Mouse (Mus musculus): Measurements from ENCODE around the gene Nabp2. TPM values are rescaled to one million over a fixed set of nuclear protein-coding genes. Genes with fewer than 3 reads are reported as not detected.

Nabp2 gene
- total RNA-seq, 2 experiments from 2014 or later = 59.1 to 79.3 TPM

- no peak for ATAC-seq (ENCODE audit: poor library complexity, severe bottlenecking)
Observed at GRCm38 (mm10) chr10:128390366-128390765, 20.9 kb downstream of the Nabp2 start.

DNA sequence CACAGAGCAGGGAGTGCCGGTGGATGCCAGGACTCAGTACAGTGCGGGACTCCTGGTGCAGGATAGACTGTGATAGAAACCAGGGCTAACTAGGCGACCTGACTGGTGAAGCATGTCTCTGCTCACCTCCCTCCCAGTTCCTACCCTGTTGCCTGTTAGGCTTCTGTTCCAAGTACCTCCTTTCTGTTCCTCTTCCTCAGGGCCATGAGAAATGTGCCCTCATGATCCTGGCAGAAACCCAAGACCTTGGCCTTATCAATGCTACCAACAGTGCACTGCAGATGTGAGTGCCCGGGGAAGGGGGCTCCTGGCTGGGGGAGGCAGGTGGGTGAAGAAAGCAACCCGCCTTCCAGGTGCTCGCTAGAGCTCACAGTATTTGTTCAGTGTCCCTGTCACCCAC, 21.7 kb downstream of the Nabp2 start:
- peak; percentile 37; the same call in 1 of the 2 replicates for ATAC-seq (ENCODE audit: poor library complexity, severe bottlenecking)

GRCm38 (mm10) chr10:128388941-128389340, 22.4 kb downstream of the Nabp2 start:
- no peak for ATAC-seq (ENCODE audit: poor library complexity, severe bottlenecking)

GRCm38 (mm10) chr10:128385902-128386301, 25.4 kb downstream of the Nabp2 start:
- no peak for ATAC-seq (ENCODE audit: poor library complexity, severe bottlenecking)

GRCm38 (mm10) chr10:128382482-128382881, 28.8 kb downstream of the Nabp2 start:
- no peak for ATAC-seq (ENCODE audit: poor library complexity, severe bottlenecking)

DNA sequence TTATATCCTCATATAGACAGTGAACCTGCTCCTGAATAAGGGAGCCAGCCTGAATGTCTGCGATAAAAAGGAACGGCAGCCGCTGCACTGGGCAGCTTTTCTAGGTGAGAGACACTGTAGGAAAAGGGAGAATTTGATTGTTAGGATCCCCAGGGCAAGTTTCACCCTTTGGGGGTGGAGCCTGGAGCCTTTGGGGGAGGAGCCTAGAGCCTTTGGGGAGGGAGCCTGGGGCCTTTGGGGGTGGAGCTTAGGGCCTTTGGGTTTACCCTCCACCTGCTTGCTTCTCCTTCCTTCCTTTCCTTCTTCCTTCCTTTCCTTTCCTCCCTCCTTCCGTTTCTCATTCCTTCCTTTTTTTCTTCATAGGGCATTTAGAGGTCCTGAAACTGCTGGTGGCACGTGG, 30.7 kb downstream of the Nabp2 start:
- ATAC-seq (ENCODE audit: poor library complexity, severe bottlenecking) = no peak

GRCm38 (mm10) chr10:128379260-128379659, 32.0 kb downstream of the Nabp2 start:
- ATAC-seq (ENCODE audit: poor library complexity, severe bottlenecking) = no peak

GRCm38 (mm10) chr10:128378462-128378861, 32.8 kb downstream of the Nabp2 start:
- no peak for ATAC-seq (ENCODE audit: poor library complexity, severe bottlenecking)

- no peak for ATAC-seq (ENCODE audit: poor library complexity, severe bottlenecking)
Observed at GRCm38 (mm10) chr10:128377940-128378448, 33.3 kb downstream of the Nabp2 start.

- ATAC-seq (ENCODE audit: poor library complexity, severe bottlenecking) = no peak; the same call in 1 of the 2 replicates
Observed at GRCm38 (mm10) chr10:128377222-128377939, 33.9 kb downstream of the Nabp2 start.

DNA sequence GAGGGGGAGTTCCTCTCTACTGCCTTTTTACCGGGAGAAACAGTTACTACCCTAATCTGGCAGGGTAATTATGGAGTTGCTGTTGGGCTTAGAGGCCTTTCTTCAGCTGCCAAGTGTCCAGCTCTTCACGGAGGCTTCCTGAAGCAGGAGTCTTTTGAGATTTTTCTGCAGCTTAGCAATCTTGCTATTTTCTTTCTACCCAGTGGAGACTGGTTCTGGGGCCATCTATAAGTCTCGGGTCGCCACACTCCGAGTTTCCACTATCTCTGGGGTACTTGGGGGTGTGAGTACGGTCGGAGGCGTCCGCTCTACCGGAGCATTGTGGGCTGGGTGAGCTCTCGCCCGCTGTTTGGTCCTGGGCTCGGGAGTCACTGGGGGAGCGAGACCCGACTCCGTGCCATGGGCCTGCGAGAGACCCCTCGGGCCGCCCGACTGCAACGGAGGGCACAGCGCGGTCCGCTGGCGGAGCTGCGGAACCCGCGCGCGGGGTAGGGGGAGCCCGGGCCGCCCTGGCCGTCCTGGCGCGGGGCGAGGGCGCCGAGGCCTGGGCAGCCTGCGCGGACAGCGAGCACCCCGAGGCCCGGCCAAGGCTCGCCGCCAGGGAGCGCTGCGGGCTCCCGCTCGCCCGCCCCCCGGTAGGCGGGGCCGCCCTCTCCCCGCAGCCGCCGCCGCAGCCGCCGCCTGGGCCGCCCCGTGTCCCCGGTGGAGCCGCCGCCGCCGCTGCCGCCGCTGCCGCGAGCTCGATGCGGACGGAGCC, 34.7 kb downstream of the Nabp2 start, which contains the start of gene Ankrd52:
Ankrd52 (plus strand) TSS at position 661 of the 757 bp plus-strand sequence.
- ATAC-seq (ENCODE audit: poor library complexity, severe bottlenecking) = peak; percentile 78

- no peak for ATAC-seq (ENCODE audit: poor library complexity, severe bottlenecking)
Observed at GRCm38 (mm10) chr10:128376099-128376454, 35.2 kb downstream of the Nabp2 start.

DNA sequence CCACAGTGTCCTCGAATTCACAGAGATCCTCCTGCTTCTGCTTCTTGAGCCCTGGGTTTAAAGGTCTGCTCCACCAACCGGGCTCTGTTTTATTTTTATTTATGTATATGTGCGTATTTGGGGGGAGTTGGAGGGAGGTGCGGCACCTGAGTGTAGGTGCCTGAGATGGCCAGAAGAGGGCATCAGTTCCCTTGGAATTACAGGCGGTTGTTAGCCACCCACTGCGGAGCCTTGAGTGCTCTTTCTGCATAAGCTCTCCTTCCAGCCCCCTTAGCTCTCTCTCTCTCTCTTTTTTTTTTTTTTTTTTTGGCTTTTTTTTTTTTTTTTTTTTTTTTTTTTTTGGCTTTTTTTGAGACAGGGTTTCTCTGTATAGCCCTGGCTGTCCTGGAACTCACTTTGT, 36.9 kb downstream of the Nabp2 start:
- no peak for ATAC-seq (ENCODE audit: poor library complexity, severe bottlenecking)

DNA sequence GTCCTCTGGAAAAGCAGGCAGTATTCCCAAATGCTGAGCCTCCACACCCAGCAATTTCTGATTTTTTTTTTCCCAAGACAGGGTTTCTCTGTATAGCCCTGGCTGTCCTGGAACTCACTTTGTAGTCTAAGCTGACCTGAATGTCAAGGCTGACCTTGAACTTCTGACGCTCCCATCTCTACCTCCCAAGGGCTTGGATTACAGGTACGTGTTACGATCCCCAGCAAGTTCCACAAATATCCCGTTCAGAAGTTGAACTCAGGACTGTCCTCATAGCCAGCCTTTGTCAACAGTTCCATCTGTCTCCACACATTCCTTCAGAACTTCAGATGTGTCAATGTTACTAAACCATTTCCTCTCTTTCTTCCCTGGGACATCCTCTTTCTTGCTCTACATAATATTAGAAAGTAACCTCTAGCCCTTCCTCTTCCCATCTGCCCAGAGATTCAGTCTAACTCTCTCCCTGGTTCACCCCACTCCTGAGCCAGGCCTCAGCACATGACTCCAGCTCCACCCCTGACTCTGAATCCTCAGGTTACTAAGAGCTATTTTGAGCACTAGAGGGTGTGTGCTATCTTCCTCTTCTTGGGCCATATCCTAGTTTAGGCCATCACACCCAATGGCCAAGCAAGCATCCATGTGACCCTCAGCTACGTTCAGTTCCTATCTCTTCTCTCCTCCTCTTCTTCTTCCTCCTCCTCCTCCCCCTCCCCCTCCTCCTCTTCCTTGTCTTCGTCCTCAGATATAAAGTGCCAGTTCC, 38.1 kb downstream of the Nabp2 start:
- ATAC-seq (ENCODE audit: poor library complexity, severe bottlenecking) = peak; percentile 53

DNA sequence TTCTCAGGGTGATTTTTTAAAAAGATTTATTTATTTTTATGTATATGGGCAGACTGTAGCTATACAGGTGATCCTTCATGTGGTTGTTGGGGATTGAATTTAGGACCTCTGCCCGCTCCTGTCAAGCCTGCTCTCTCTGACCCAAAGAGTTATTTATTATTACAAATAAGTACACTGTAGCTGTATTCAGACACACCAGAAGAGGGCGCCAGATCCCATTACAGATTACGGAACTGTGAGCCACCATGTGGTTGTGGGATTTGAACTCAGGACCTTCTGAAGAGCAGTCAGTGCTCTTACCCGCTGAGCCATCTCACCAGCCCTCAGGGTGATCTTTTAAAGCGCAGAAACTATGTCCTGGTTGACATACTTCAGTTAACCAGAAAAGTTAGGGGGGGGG, 39.1 kb downstream of the Nabp2 start:
- ATAC-seq (ENCODE audit: poor library complexity, severe bottlenecking) = no peak

- ATAC-seq (ENCODE audit: poor library complexity, severe bottlenecking) = no peak
Observed at GRCm38 (mm10) chr10:128370601-128371000, 40.7 kb downstream of the Nabp2 start.

- no peak for ATAC-seq (ENCODE audit: poor library complexity, severe bottlenecking)
Observed at GRCm38 (mm10) chr10:128370021-128370420, 41.3 kb downstream of the Nabp2 start.

DNA sequence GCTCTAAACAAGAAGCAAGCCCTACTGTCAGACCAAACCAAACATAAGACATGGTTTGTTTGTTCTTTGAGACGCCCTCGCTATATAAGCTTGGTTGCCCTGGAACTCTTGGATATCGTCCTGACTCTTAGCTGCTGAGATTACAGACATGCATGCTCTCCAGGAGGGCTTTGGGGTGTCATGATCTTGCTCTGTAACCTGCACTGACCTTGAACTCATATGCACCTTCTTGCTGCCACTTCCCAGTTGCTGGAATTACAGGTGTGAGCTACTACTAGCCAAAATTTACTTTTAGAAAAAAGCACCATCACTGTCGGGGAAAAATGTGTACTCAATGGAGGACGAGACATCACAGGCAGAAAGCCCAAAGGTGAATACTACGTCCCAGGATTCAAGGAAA, 41.7 kb downstream of the Nabp2 start:
- no peak for ATAC-seq (ENCODE audit: poor library complexity, severe bottlenecking)

GRCm38 (mm10) chr10:128369218-128369543, 42.1 kb downstream of the Nabp2 start:
- ATAC-seq (ENCODE audit: poor library complexity, severe bottlenecking) = no peak

DNA sequence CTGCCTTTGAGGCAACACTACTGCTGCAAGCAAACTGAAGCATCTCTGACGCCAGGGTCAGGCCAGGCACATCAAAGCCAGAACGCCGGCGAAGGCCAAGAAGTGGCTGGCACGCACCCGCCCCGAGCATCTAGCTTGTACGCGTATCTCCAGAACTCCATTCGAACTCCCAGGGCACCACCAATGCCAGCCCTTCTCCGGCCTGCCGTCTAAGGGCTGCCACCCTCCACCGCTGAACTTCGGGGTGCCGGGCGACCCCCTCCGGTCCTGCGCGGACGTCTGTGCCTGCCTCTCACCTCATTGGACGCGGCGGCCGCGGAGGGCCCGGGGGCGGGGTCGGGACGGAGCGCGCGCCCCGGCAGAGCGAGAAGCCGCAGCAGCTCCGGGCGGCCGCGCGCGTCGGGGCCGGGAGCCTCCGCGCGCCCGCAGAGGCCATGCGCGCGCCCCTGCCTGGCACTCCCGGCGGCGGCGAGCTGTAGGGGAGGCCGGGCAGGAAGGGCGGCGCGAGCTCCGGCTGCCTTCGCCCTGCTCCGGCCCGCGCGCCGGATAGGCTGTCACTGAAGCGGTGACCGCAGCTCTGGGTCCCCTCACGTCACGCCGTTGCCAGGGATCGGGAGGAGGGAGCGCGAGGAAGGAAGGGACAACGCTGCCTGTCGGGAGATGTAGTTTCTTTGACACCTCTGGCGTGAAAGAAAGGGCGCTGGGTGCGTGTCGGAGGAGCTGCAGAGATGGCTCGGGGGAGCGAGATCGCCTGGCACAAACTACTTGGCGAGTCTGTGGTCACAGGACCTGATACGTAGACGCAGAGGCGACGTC, 42.7 kb downstream of the Nabp2 start, which contains the start of gene Coq10a:
Coq10a (minus strand) TSS at position 596 of the 816 bp plus-strand sequence.
- ATAC-seq (ENCODE audit: poor library complexity, severe bottlenecking) = peak; percentile 78

Measured in megakaryocyte, adult 5-6 weeks (primary cell).